Mouse (Mus musculus) brain, embryonic 14.5 days (tissue): ENCODE measurements around the gene Rhag. TPM values are rescaled to one million over a fixed set of nuclear protein-coding genes. Genes with fewer than 3 reads are reported as not detected.

Experiments used
- DNase-seq: peaks from one replicate; pipeline ENCODE4 v3.0.0-alpha.2; 2011; ENCODE audit warnings: low read depth
- CTCF ChIP-seq: fragments of 200-500 bp; IDR thresholded peaks from 2 replicates; pipeline ENCODE4 v1.5.1; 2012; ENCODE audit warnings: inconsistent platforms, mild to moderate bottlenecking, moderate library complexity, borderline replicate concordance; ENCODE audit not compliant: insufficient read depth, insufficient read length; ENCODE audit errors: extremely low read depth
- POLR2A ChIP-seq: fragments of 200-500 bp; IDR thresholded peaks from 2 replicates; pipeline ENCODE4 v1.6.1; 2012; ENCODE audit warnings: mild to moderate bottlenecking, inconsistent platforms, borderline replicate concordance; ENCODE audit not compliant: poor library complexity, insufficient read depth, insufficient read length, severe bottlenecking; ENCODE audit errors: extremely low read depth
- polyA plus RNA-seq: library from polyadenylated mRNA; depleted of rRNA; stranded (reverse); fragments of >200 nt; gene quantifications from 2 replicates; pipeline ENCODE4 v1.2.3, GENCODE M21; 2012; rRNA removed

The Rhag gene
- polyA plus RNA-seq, 1 experiment: 0.14 TPM

GRCm38 (mm10) chr17:40875568-40875967, 64.6 kb downstream of the Rhag start:
- TF ChIP-seq POLR2A (no peak), CTCF (no peak)

DNA sequence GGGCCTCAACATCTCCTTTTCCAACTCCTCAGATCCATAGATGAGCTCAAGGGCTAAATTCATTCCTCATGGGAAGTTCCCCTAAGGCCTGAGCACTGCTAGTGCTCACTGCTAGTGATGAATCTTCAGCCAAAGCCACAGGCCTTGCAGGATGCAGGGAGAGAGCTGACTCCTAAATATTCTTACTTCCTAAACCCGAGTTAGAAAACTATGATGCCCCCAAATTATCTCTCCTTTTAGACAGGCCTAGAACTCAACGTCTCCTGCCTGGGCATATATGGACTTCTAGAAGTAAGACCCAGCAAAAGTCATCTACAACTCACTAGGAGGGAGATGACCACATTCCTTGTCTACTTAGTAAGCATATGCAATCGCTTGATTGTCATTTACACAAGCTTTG, 66.8 kb downstream of the Rhag start:
- TF ChIP-seq CTCF: no peak
- no peak for TF ChIP-seq POLR2A
- DNase-seq: no peak

More at GRCm38 (mm10) chr17:40875568-40875967, 64.6 kb downstream of the Rhag start:
- no peak for DNase-seq

DNA sequence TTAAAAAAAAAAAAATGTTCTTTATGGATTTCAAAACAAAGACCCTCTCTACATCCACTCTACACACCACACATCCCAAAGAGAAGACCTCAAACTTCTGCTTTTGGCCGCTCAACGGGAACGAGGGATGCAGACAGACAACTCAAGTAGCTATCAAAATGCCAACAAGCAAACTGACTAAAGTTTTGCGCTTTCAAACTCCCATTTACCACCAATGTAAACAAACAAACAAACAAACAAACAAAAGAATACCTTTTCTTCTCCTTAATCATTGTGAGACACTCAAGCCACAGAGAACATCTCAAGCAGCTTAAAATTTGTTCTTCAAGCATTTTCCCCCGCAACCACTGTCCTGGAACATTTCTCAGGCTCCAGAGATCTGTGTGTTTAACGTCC, 68.6 kb downstream of the Rhag start:
- no peak for TF ChIP-seq CTCF
- TF ChIP-seq POLR2A: no peak
- DNase-seq: no peak

DNA sequence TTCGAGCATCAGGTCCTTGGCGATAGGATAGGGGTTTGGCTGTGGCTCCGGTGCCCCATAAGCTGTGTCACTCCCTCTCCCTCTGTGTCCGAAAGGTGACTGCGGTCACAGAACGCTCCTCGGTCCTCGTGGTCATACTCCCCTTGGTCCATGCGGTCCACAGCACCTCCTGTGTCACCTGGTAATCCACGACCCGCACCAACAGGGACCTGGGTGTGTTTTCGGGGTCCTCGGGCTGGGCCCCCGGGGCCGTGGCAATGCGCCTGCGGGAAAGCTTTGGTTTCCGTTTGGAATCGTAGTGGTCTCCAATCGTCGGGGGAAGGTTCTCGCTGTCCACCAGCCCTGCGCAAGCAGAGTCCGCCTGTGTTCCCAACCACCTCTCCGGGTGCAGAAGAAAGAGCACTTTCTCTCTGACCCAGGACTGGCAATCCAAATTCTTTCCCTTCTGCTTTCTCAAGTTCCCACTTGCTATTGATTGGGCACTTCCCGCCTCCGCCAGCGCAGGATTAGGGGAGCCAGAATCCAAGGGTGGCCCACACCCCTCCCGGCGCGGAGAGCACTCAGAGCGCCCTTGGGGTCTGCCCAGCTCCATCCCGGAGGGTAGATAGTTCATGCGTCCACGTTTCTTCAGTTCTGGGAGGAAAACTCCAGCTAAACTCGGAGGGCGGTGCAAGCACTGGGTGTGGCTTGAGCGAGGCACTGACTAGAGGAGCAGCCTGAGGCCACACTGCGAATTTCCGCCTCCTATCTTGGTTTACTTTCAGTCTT, 69.2 kb downstream of the Rhag start, which contains the start of gene 9130008F23Rik:
Gene 9130008F23Rik (minus strand): TSS at position 636 of the 768 bp plus-strand sequence.
- DNase-seq: peak; percentile 41
- TF ChIP-seq CTCF (no peak), POLR2A (no peak)

GRCm38 (mm10) chr17:40882172-40882571, 71.2 kb downstream of the Rhag start:
- DNase-seq: no peak
- no peak for TF ChIP-seq POLR2A
- no peak for TF ChIP-seq CTCF

DNA sequence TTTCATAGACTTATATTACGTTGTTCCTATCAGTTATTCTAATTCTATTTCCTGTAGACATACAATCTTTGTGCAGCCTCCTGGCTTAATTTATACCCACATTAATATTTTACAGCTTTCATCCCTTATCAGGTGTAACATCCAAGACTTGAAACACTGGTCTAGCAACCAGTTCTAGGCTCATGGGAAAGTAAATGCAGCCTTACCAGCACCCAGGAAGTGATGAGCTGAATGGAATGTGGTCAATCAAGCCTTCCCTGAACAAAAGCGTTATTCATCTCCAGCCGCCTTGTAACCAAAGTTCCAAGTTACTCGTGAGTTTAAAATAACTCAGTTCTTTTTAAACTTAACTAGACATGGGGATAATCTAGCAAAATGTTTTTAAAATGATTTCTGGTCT, 74.2 kb downstream of the Rhag start:
- TF ChIP-seq CTCF (no peak), POLR2A (no peak)
- no peak for DNase-seq

- no peak for TF ChIP-seq CTCF
- TF ChIP-seq POLR2A: no peak
- no peak for DNase-seq
Observed at GRCm38 (mm10) chr17:40887849-40888536, 77.1 kb downstream of the Rhag start.

Other genes with a start within 250 kb of the Rhag start
- not detected in 2 replicates for gene Esp6, start 249.6 kb upstream of the Rhag start, polyA plus RNA-seq
- gene Esp4, start 212.5 kb upstream of the Rhag start, polyA plus RNA-seq: not detected in 2 replicates
- not detected in 2 replicates for gene Esp3, start 179.1 kb upstream of the Rhag start, polyA plus RNA-seq
- gene Esp1, start 84.0 kb upstream of the Rhag start, polyA plus RNA-seq: not detected in 2 replicates
- gene Crisp2, start 4.1 kb upstream of the Rhag start, polyA plus RNA-seq: not detected in 2 replicates
- gene 9130008F23Rik, start 69.4 kb downstream of the Rhag start, polyA plus RNA-seq: 0.56 and 0.83 TPM in 2 replicates
- gene Glyatl3, start 103.2 kb downstream of the Rhag start, polyA plus RNA-seq: not detected in 2 replicates
- gene Mut, start 123.6 kb downstream of the Rhag start, polyA plus RNA-seq: 12.2 and 12.4 TPM in 2 replicates
- 8.4 and 12.7 TPM in 2 replicates for gene Cenpq, start 123.9 kb downstream of the Rhag start, polyA plus RNA-seq